Mouse (Mus musculus) kidney, adult 2 months (tissue): ENCODE results near the gene Eif3m.

Experiments used
- CTCF ChIP-seq: fragments of 200-500 bp; conservative IDR thresholded peaks from 2 replicates; pipeline ENCODE4 v1.5.1; 2011; ENCODE audit warnings: low read depth, mild to moderate bottlenecking, control low read depth, low read length, moderate library complexity, mixed read lengths; ENCODE audit not compliant: insufficient read depth, insufficient read length
- POLR2A ChIP-seq: fragments of 200-500 bp; IDR thresholded peaks from one replicate; pipeline ENCODE4 v1.6.1; 2011; ENCODE audit warnings: low read depth, low read length, control low read depth

DNA sequence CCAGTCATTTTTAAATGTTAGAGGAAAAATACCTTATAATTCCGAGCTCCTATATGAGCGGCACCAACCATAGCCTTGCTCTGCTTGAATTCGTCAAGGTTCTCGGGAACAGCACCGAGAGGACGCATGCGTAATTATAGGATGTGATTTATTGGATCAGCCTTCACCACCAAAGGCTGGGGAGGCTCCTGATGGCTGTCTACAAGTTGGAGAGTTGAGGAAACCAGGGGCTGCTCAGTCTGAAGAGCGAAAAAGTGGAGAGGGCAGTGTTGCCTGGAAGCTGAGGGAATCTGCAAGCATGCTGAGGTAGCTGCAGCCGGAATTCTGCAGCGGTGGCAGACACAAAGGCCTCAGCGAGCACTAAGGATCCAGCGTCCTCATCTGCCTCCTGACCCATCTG lies 4.4 kb upstream of the Eif3m start:
- TF ChIP-seq POLR2A, result no peak
- TF ChIP-seq CTCF, result no peak
